Mouse (Mus musculus) gastrocnemius, adult 18-20 months (tissue): ENCODE results near the gene Gm42674. TPM values are rescaled to one million over a fixed set of nuclear protein-coding genes. Genes with fewer than 3 reads are reported as not detected.

Experiments used
- DNase-seq: peaks from one replicate; pipeline ENCODE4 v3.0.0; 2021; ENCODE audit warnings: low spot score
- total RNA-seq, 2 experiments: library from RNA; stranded (reverse); gene quantifications; 2 replicates each; pipeline ENCODE4 v1.2.3; 2021

Gm42674 gene
- total RNA-seq, 2 experiments from 2014 or later = not detected

DNA sequence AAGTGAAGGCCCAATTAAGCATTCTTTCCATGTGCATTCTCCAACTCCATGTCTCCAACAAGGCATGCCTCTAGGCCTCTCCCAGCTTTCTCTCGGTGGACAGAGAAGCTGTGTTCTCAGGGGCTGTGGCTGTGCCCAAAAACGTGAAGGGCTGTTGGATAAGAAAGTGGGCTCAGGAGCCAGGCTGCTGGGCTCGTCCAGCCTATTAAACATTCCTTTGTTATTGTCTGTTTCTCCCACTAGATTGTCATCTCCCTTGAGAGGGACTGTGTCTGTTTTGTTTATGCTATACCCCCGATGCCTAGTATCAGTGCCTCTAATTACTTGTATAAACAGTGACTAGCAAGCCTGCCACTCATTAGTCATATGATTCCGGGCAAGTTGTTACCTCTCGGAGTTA, 4.0 kb upstream of the Gm42674 start:
- DNase-seq = no peak

DNA sequence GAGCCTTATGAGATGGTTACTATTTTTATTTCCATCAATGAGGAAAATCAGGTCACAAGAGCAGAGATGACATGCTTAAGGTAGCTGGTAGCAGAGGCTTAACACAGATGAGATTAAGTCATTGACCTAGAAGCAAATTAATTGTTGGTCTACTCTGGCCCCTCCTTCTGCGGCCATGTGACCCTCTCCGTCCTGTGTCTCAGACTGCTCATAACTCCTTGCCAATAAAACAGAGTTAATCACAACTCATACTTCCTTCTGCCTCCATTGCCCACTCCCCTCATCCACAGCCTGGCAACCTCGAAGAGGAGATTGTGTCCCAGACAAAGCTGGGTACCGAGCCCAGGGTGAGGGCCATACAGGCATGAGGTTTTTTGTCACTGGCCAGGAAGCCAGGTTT, 3.5 kb upstream of the Gm42674 start:
- no peak for DNase-seq

DNA sequence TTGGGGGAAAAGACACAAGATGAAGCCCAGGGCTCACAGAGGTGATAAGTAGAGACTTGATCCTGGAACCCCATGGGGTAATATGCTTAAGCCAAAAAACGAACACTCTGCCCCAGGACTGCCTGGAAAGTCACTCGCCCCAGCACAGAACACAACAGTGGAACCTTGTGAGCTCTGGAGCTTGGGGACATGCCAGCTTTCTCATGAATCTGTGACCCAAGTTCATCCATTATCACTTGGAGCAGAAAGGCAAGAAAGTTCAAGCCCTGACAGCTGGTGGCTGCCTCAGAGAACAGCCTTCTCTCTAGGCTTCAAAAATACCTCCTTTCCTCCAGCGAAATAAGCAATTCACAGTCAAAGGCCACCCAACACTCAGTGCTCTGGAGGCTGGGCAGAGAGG, 2.3 kb upstream of the Gm42674 start:
- no peak for DNase-seq

DNA sequence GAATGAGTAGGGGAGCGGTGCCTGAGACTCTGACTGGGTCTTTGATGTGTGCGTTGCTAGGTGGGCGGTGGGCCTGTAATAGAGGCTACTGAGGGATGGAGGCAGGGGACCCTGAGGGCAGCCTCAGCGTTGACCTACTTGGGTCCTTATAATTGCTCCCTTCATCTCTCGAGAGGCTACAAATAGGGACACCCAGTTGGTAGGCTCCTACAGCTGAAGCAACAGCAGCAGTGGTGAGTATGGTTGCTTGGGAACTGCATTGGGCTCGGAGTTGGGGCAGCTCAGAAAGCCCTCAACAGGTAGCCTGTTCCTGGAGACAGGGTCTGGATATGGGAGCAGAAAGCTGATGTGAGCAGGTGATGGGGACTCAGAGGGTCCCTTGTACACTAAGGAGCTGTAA, 1.7 kb upstream of the Gm42674 start:
- no peak for DNase-seq

DNA sequence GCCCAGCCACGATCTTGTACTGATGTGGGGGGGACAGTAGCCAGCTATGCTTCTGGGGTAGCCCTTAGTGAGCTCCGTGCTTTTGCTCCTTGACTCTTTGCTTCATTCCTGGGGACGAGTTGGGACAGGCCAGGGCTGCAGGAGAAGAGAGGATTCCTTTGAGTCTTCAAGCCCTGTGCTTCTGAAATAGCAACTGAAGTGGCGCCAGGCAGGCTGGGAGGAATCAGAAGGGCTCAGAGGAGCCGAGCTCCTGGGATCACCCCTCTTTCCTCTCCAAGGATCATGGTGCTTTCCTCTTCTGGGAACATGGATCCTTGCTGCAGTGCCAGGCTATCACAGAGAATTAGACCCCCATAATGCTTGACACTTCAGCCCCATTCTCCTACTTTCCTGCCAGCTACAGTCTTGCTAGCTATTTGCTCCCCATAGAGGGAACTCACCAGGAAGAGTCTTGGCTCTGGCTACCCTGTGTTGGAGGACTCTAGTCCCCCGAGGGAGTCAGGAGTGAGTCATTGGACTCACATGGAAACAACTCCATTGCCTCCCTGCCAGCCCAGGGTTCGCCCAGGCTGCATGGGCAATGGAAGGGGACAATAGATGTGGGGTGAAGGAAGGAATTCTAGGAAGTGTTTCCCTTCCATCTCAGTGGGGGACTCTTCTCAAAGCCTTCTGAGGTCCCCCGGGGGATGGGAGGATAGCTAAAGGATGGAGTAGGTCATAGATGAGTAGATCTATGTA, 1.1 kb upstream of the Gm42674 start:
- DNase-seq = peak; percentile 62

DNA sequence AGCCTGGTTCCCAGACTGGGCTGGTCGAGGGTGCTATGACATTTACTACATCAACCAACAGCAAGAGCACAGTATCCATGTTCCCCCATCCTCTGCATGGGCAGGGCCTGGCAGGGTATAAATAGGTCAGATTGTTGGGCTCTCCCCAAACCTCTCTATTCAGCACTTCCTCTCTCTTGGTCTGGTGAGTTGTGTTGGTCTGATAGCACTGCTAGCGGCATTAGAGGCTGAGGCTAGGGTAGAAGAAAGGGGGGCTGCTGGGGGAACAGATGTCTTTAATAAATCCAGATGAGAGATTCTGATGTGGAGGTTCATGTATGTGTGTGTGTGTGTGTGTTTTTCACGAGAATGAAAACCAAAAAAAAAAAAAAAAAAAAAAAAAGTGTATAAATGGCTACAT, 1.9 kb downstream of the Gm42674 start, which contains the start of gene S100a4:
S100a4 (plus strand) TSS at position 149 of the 400 bp plus-strand sequence.
- DNase-seq = no peak

DNA sequence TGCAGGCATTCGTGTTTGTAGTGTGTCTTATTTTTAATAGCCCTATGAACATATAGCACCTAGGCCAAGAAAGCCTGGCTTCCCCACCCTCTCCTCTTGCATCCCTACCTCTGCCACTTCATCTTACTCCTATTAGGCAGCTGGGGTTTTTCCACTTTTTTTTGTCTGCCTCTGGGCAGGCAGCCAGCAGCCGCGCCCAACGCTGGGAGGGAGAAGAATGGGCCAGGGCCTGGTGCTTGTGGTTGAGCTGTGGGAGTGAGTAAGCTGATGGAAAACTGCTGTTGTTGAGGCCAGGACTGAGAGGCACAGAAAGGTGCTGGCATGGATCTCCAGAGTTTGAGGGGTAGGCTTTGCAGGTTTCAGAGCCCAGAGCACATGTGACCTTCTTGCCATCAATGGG, 2.7 kb downstream of the Gm42674 start:
- peak; percentile 86 for DNase-seq

DNA sequence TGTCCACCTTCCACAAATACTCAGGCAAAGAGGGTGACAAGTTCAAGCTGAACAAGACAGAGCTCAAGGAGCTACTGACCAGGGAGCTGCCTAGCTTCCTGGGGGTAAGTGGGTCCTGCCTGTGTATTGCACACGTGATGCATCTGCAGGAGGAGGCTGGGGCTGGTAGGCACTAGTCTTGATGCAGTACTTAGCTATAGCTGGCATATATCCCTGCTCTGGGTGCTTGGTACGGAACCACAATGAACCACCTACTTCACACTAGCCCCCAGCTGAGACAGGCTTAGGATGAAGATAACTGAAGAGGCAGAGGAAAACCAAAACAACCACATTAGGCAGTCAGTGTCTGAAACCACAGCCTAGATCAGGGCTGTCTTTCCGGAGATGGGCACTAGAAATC, 3.3 kb downstream of the Gm42674 start:
- DNase-seq = no peak

DNA sequence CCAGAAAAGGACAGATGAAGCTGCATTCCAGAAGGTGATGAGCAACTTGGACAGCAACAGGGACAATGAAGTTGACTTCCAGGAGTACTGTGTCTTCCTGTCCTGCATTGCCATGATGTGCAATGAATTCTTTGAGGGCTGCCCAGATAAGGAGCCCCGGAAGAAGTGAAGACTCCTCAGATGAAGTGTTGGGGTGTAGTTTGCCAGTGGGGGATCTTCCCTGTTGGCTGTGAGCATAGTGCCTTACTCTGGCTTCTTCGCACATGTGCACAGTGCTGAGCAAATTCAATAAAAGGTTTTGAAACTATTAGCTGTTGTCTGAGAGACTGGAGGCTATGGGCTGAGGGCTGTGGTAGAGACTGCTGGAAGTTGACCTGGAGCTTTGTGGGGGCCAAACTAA, 4.0 kb downstream of the Gm42674 start:
- no peak for DNase-seq

DNA sequence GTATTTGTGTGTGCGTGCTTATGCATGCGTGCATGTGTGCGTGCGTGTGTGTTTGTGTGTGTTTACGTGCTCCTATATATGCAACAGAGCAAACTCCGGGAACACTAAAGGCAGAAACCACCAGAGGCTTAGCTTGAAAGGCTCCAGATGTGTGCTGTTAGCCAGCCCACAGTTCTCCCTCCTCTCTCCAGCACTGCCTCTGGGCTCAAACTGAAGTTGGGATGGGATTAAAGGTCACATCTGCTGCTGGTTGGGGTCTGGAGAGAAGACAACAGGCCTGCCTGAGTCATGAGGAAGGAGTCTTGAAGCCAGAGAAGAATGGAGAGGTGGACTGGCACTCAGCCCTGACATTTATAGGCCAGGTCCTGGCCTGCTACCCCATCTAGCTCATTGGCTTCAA, 4.5 kb downstream of the Gm42674 start:
- peak; percentile 59 for DNase-seq

DNA sequence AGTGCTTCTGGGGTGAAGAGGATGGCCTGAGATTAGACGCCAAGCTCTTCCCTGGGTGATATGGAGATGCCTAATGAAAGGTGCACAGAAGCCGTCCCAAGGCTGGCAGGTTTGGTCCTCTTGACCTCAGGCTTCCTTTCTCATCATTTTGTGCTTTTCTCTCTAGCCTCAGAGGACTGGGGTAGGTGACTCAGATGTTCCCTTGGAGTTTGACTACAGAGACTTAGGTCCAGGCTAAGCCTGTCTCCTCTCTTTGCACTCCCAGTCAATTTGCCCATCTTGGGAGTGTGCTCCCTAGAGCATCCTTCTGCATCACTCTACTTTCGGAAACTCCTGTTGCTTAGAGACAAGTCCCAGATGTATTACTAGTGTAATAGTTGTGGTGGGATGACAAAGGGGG, 5.7 kb downstream of the Gm42674 start:
- no peak for DNase-seq

DNA sequence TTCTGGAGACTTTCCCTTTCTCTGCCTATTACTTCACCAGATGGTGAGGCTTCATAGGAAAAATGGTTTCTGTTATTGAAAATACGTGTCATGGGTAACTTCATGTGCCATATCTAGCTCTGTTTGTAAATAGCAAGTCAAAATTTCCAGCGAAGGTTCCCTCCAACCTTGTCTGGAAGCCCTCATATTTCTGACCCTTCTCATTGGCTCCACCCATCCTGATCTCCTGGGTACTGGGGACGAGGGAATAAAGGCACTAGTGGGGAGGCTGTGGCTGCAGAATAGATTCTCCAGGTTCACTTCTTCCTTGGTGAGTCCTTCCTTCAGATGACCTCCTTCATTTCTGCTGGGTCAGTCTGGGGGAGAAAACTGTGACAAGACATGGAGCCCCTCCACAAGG, 6.5 kb downstream of the Gm42674 start, which contains the start of gene S100a5:
S100a5 (plus strand) TSS at position 301 of the 400 bp plus-strand sequence.
- no peak for DNase-seq

DNA sequence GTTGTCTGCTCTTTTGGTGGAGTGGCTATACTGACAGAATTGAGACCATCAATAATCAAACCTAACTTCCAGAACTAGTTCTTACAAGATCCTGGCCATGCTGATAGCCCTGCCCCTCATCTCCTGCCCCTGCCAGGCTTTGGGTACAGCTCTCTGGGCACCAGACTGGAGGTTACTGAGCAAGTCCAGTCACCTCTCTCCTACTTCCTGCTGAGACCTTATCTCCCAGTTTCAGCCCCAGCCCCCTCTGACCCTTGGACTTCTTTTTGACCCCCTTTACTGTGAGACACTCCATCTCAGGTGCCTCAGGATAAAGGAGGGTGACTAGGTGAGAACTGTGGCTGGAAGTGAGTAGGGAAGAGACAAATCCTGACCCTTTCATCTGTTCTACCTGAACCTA, 7.4 kb downstream of the Gm42674 start:
- no peak for DNase-seq

DNA sequence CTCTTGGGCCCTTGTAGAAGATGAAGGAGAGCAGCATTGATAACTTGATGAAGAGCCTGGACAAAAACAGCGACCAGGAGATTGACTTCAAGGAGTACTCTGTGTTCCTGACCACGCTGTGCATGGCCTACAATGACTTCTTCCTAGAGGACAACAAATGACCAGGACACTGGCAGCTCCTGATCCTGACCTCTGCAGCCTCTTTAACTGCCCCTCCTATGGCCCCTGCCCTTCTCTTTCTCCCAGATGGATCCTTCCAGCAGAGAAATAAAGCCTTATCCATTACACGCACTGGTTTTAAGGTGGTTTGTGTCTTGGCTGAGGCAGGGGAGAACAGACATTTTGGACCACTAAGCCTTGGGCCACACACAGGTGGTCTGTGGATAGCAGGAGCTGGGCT, 9.8 kb downstream of the Gm42674 start:
- DNase-seq = no peak

DNA sequence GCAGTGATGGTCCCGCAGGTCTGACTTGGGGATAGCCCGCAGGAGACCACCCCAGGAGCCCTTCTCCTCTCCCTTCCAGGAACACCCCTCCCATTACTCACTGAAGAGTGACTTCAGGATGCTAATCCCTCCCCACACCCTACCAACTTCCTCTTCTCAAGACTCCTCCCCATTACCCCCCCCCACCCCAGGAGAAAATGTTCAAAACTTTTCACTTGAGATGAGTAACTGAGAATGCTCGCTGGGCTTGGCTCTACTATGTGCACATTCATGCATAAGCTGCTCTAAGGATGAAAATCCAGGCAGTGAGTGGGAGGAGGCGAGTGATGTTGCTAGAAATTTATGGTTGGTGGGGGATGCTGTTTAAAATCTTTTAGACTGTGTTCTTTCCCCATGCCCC, 10.4 kb downstream of the Gm42674 start:
- no peak for DNase-seq

DNA sequence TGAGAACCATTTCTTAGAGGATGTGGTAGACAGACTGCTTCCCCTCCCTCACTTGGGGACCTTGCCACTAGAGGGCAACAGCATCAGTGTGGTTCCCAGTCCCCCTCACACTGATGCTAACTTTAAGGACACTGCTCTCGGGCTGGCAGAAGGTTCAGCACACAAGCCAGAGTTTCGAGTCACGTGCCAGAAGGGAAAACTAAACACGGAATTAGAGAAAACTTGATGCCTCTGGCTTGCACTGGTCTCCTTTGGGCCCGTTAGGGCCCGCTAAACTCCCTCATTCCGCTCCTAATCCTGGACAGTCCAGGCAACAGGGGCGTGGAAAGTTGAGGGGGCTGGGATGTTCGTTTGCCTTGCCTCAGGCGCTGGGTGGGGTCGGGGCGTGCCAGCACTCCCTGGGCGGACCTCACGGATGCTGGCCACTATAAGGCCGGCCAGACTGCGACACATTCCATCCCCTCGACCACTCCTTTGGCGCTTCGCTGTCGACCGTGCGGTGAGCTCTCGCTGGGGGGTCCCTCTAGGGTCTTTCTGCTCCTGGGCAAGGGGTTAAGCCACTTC, 11.1 kb downstream of the Gm42674 start, which contains the start of gene S100a6:
S100a6 (plus strand) TSS at position 155 of the 564 bp plus-strand sequence.
- peak; percentile 86 for DNase-seq

DNA sequence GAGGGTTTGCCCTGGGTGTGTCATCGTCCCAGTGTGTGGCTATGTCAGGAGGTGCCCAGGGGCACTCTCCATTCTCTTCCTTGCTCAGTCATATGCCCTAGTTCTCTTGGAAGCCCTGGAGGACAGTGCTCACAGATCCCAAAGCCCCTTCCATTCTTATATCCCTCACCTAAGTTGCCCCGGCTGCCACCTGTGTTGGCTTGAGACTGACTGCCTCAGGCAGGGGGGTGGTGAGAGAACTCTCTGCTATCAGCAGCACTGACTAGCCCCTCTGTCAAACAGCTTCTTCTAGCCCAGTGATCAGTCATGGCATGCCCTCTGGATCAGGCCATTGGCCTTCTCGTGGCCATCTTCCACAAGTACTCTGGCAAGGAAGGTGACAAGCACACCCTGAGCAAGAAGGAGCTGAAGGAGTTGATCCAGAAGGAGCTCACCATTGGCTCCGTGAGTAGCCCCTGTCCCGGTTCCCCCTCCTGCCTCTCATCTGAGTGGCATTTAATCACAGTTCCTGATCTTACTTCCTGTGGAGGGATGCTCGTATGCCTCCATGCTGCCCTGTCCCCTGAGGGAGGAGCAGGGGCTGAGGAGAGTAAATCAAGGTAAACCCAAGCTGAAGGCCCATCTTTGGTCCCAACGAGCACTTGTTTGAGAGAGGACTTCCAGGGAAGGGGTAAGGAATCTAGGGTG, 11.9 kb downstream of the Gm42674 start:
- DNase-seq = no peak

DNA sequence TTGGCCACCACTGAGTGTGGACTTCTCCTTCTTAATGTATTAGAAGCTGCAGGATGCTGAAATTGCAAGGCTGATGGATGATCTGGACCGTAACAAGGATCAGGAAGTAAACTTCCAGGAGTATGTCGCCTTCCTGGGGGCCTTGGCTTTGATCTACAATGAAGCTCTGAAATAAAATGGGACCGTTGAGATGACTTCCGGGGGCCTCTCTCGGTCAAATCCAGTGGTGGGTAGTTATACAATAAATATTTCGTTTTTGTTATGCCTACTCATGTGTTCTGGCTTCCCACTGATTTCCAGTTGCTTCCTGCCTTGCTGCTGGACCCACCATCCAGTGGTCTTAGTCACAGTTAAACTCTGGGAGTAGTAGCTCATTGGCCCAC, 12.4 kb downstream of the Gm42674 start:
- no peak for DNase-seq

DNA sequence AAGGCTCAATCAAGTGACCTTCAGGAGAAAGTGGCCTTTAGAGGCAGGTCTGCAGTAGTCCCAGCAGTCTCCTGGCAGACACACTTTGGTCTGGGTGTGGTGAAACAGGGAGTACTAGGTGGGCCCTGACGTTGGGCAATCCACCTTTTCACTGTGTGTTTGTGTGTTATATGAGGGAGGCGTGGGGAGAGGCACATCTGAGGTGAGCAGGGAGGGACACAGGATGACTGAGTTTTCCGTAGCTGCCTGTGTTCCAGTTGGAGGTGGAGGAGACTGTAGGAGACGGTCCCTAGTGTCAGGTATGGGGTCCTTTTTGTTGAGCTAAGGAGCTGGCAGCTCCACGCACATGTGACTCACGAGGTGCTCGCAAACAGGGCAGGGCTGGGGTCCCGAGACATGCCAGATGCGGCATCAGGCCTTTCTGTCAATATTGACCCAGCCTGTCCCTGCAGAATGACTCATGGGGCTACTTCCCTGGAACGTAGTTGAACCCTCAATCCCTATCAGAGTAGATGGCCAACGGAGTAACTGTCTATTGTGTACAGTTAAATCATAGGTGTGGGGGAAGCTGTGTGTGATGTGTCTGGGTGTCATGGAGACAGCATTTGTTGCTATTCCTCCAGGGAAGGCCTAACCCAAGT, 13.0 kb downstream of the Gm42674 start:
- no peak for DNase-seq

DNA sequence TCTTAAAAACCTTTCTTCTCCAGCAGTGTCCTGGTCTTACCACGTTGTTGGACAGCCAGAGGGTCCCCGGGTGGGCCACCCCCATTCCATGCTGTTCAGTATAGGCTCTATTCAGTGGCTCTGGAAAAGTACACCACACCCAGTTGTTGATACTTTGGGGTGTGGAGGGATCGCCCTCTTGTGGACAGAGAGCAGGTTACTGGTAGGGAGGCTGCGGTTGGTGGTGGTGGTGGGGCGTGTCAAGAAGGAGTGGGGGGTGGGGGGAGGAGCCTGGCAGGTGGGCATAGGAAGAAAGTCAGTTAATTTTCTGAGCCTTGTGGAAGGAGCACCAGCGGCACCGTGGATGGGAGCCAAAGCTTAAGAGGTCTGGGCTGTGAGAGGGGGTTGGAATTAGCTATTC, 13.7 kb downstream of the Gm42674 start:
- DNase-seq = peak; percentile 83

DNA sequence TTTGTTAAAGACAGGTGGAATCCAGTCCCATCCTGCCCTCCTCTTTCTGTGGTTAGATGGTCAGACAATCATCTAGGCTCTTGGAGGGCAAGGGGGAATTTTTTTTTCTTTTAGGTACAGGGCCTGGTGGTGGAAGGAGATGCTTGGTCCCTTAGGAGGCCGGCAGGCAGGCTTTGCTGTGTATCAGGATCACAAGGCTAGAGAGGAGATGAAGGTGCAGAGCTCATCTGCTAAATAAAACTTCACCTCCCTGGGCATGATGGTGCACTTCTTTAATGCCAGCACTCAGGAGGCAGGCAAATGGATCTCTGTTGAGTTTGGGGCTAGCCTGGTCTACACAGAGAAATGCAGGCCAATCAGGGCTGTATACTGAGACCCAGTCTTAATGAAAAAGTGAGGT, 14.2 kb downstream of the Gm42674 start:
- DNase-seq = no peak

DNA sequence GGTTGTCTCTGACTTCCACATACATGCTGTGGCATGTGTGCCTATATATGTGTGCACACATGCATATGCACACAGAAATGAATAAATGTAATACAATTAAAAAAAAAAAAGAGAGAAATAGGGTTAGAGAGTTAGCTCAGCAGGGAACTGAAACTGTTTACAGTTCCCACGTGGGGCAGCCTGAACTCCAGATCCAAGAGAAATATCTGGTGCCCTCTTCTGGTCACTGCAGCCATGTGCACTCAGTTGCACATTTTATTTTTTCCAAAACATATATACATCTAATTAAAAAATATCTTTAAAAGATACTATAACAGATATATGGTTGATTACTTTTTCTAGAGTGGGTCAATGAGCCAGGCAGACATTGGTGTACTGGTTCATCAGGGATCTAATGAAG, 15.9 kb downstream of the Gm42674 start:
- no peak for DNase-seq
